Mouse (Mus musculus) ES-E14 (cell line): ENCODE measurements around the gene Prss23. TPM values are rescaled to one million over a fixed set of nuclear protein-coding genes. Genes with fewer than 3 reads are reported as not detected.

Source experiments
- DNase-seq: peaks from one replicate; pipeline ENCODE4 v3.0.0-alpha.2; 2013; ENCODE audit warnings: low read depth, low spot score
- H3K27ac ChIP-seq: 2 replicates; pipeline ENCODE4 v1.5.1; 2012; ENCODE audit warnings: low read depth, mild to moderate bottlenecking, low read length, moderate library complexity, mixed read lengths; ENCODE audit not compliant: poor library complexity, insufficient read depth, severe bottlenecking
- H3K36me3 ChIP-seq: 2 replicates; pipeline ENCODE4 v1.6.1; 2012; ENCODE audit warnings: mild to moderate bottlenecking, low read length, moderate library complexity, mixed read lengths; ENCODE audit not compliant: control insufficient read depth, poor library complexity, insufficient read depth, severe bottlenecking
- H3K4me1 ChIP-seq, 2 experiments: fragments of 150-350 bp in 1 of 2; sonication (generic) in 1 of 2; 2 replicates each; pipeline ENCODE4 v1.6.1; 2012; ENCODE audit warnings: low read length in 2 of 2, mild to moderate bottlenecking in 1 of 2, mixed read lengths in 1 of 2; ENCODE audit not compliant: control insufficient read depth in 2 of 2, insufficient read depth in 2 of 2, poor library complexity in 1 of 2
- H3K4me3 ChIP-seq, 2 experiments: fragments of 150-350 bp in 1 of 2; sonication (generic) in 1 of 2; 2 replicates each; pipeline ENCODE4 v1.5.1; 2012; ENCODE audit warnings: low read length in 2 of 2, low read depth in 1 of 2, mild to moderate bottlenecking in 1 of 2, mixed read lengths in 1 of 2; ENCODE audit not compliant: insufficient read depth in 1 of 2, poor library complexity in 1 of 2, severe bottlenecking in 1 of 2
- H3K9ac ChIP-seq: 2 replicates; pipeline ENCODE4 v1.6.1; 2012; ENCODE audit warnings: low read depth, mild to moderate bottlenecking, low read length, mixed read lengths; ENCODE audit not compliant: poor library complexity, insufficient read depth, severe bottlenecking
- H3K9me3 ChIP-seq: fragments of 150-350 bp; sonication (generic); 2 replicates; pipeline ENCODE4 v1.6.1; 2012; ENCODE audit warnings: low read depth, mild to moderate bottlenecking, low read length; ENCODE audit not compliant: control insufficient read depth, insufficient read depth
- CHD2 ChIP-seq: IDR thresholded peaks from 2 replicates; pipeline ENCODE4 v1.6.1; 2014; ENCODE audit warnings: mild to moderate bottlenecking, low read depth, low read length, inconsistent platforms
- HCFC1 ChIP-seq: IDR thresholded peaks from 2 replicates; pipeline ENCODE4 v1.6.1; 2012; ENCODE audit warnings: low read length, inconsistent platforms, borderline replicate concordance; ENCODE audit not compliant: insufficient read depth
- MAFK ChIP-seq: IDR thresholded peaks from 2 replicates; pipeline ENCODE4 v1.6.1; 2014; ENCODE audit warnings: mild to moderate bottlenecking, low read depth, low read length, inconsistent platforms; ENCODE audit not compliant: insufficient read depth
- ZC3H11A ChIP-seq: IDR thresholded peaks from 2 replicates; pipeline ENCODE4 v1.6.1; 2012; ENCODE audit warnings: low read depth, mild to moderate bottlenecking, inconsistent platforms, low read length, borderline replicate concordance
- ZNF384 ChIP-seq: IDR thresholded peaks from 2 replicates; pipeline ENCODE4 v1.6.1; 2012; ENCODE audit warnings: low read depth, low read length, inconsistent platforms
- in situ Hi-C, 2 experiments: fragments of 600-800 bp; cut with MboI; formaldehyde crosslinking; loops; one replicate each; pipeline ENCODE4 v1.15.1; 2025; ENCODE audit warnings: low sequenced_read_pairs in 2 of 2, inconsistent platforms in 1 of 2; ENCODE audit not compliant: unreplicated experiment in 2 of 2
- total RNA-seq: library from RNA; depleted of rRNA; stranded (reverse); fragments of 300-350 nt; gene quantifications from 2 replicates; pipeline ENCODE4 v1.2.3, GENCODE M21; 2012

Gene Prss23
- total RNA-seq, 1 experiment = 126 TPM

DNA sequence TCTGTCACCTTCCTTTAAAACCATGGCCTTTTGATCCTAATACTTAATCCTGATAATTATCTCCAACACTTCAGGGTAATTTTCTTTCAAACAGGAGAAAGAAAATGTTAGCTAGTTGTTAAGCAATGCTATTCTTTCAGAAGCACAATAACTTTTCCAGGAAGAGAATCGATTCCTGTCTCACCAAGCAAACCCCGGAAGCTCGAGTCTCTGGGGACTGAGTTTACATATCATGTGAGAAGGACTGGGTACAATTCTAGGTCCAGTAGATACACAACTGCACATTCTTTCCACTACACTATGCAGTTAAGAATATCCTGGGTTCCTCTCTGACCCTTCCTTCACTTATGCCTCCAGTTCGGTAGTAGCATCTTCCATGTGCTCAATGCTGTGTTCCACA is 29.7 kb upstream of the Prss23 start:
- Histone ChIP-seq H3K4me3 (no peak overlapping the region), H3K4me1 (no peaks in the 10 kb centered on the region), H3K36me3 (no peaks in the 10 kb centered on the region), H3K27ac (no peak overlapping the region), H3K9me3 (no peaks in the 10 kb centered on the region), H3K9ac (no peak overlapping the region)
- no peak for DNase-seq
- in situ Hi-C loops = no loop called here
- no peak for TF ChIP-seq ZC3H11A
- no peak for TF ChIP-seq HCFC1
- TF ChIP-seq CHD2 = no peak
- no peak for TF ChIP-seq ZNF384

DNA sequence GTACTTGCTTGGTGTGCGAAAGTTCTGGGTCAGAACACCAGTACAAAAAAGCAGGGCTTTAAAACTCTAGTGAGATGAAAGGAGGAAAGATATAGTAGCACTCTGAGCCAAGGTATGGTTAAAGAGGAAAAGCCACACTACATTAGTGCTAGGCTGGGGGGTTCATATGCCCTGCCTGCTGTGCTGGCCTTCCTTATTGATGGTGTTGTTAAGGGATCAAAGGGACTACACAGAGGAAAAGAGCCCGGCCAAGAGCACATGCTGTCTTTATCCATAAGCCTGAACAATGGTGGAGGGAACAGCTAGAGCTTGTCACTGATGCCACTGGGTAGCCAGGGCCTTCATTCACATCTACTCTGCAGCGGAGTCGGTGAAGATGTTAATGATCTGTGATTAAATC is 28.2 kb upstream of the Prss23 start:
- Histone ChIP-seq H3K9me3 (no peaks in the 10 kb centered on the region), H3K4me3 (no peak overlapping the region), H3K4me1 (no peaks in the 10 kb centered on the region), H3K9ac (no peak overlapping the region), H3K36me3 (no peaks in the 10 kb centered on the region), H3K27ac (no peak overlapping the region)
- in situ Hi-C loops = no loop called here
- no peak for DNase-seq
- TF ChIP-seq CHD2 (no peak), ZNF384 (no peak), MAFK (no peak), ZC3H11A (no peak), HCFC1 (no peak)

GRCm38 (mm10) chr7:89554068-89554467 is 27.1 kb upstream of the Prss23 start:
- in situ Hi-C loops = no loop called here
- Histone ChIP-seq H3K9me3 (no peaks in the 10 kb centered on the region), H3K36me3 (no peaks in the 10 kb centered on the region), H3K4me3 (no peak overlapping the region), H3K27ac (no peak overlapping the region), H3K4me1 (no peaks in the 10 kb centered on the region), H3K9ac (no peak overlapping the region)
- TF ChIP-seq CHD2 = no peak
- TF ChIP-seq ZNF384 = no peak
- no peak for DNase-seq

DNA sequence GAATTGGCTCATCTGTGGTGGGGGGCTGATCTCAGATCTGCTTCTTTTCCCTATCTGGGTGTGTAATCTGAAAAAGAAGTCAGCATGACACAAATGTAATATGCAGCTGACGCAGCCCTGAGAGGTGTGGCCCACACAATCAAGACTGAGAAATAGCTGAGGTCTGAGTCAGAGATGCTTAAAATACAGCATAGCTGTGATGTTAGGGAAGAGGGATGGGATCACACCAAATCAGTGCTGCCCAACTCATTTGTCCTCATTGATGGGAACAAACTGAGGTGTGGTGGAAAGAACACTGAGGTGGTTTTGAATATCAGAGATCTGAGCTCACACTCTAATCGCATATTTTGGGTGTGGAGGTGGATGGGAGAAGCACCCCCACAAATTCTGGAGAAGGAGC is 14.0 kb upstream of the Prss23 start:
- Histone ChIP-seq H3K36me3 (no peaks in the 10 kb centered on the region), H3K9me3 (no peaks in the 10 kb centered on the region), H3K27ac (no peak overlapping the region), H3K4me1 (no peaks in the 10 kb centered on the region), H3K9ac (no peak overlapping the region), H3K4me3 (no peak overlapping the region)
- in situ Hi-C loops = no loop called here
- TF ChIP-seq CHD2 (no peak), ZNF384 (no peak), HCFC1 (no peak), ZC3H11A (no peak), MAFK (no peak)
- no peak for DNase-seq

- no peak overlapping the region for H3K4me3 ChIP-seq
- DNase-seq = no peak
- no peaks in the 10 kb centered on the region for H3K9me3 ChIP-seq
- in situ Hi-C loops = no loop called here
- H3K4me1 ChIP-seq = no peaks in the 10 kb centered on the region
- H3K27ac ChIP-seq = no peak overlapping the region
- H3K36me3 ChIP-seq = no peaks in the 10 kb centered on the region
- TF ChIP-seq MAFK (no peak), ZNF384 (no peak), ZC3H11A (no peak), HCFC1 (no peak), CHD2 (no peak)
- no peak overlapping the region for H3K9ac ChIP-seq
Measured at GRCm38 (mm10) chr7:89539391-89539790, 12.4 kb upstream of the Prss23 start.
